25 mouse cellular contexts compared by ENCODE assay signal in genomic region chr6:53780008-53780407, GRCm38 (mm10). TPM values are rescaled to one million over a fixed set of nuclear protein-coding genes. Genes with fewer than 3 reads are reported as not detected.
DNase-seq lines count a peak whose midpoint lies in the region; ATAC-seq and TF ChIP-seq lines count a peak whose summit lies in the region.
"Had no signal": no experiment of that assay in that cellular context is flagged by ENCODE, and none has a peak within 500 bp of the region (broad histone marks: within the 10 kb centered on the region; RNA-seq: fewer than 3 reads in every experiment).

No protein-coding gene starts in this region.

- H3K9me3 ChIP-seq in midbrain, embryonic 11.5 days (ENCODE audit: control insufficient read depth, low read length) = no peaks in the 10 kb centered on the region
- H3K9me3 ChIP-seq in midbrain, embryonic 15.5 days = no peaks in the 10 kb centered on the region
- H3K9me3 ChIP-seq in stomach, embryonic 14.5 days (ENCODE audit: control insufficient read depth, low read depth, low read length) = no peaks in the 10 kb centered on the region
- H3K9me3 ChIP-seq in stomach, postnatal 0 days (ENCODE audit: control insufficient read depth, low read length) = no peaks in the 10 kb centered on the region
- H3K9me3 ChIP-seq: heart, embryonic 10.5 days; heart, embryonic 13.5 days; hindbrain, embryonic 12.5 days; hindbrain, embryonic 15.5 days had no signal

- TF ChIP-seq CTCF in stomach, postnatal 0 days (IDR thresholded peaks at IDR 0.05; ENCODE audit: low read depth) = no peak

- no peak overlapping the region for H3K4me3 ChIP-seq in midbrain, embryonic 11.5 days (ENCODE audit: low read depth, low read length)
- no peak overlapping the region for H3K4me3 ChIP-seq in midbrain, embryonic 15.5 days
- no peak overlapping the region for H3K4me3 ChIP-seq in stomach, embryonic 14.5 days (ENCODE audit: low read depth, low read length)
- H3K4me3 ChIP-seq in stomach, postnatal 0 days (ENCODE audit: low read depth, low read length) = no peak overlapping the region
- H3K4me3 ChIP-seq: heart, adult 2 months; heart, embryonic 10.5 days; heart, embryonic 13.5 days; hindbrain, embryonic 12.5 days; hindbrain, embryonic 15.5 days had no signal

- no peak overlapping the region for H3K27ac ChIP-seq in midbrain, embryonic 11.5 days (ENCODE audit: low read depth, low read length)
- H3K27ac ChIP-seq in midbrain, embryonic 15.5 days = no peak overlapping the region
- H3K27ac ChIP-seq in stomach, embryonic 14.5 days (ENCODE audit: low read length) = peak overlapping the region; percentile 28; the same call in 1 of the 2 replicates
- peak overlapping the region; percentile 65; the same call in 1 of the 2 replicates for H3K27ac ChIP-seq in stomach, postnatal 0 days (replicated peaks)
- H3K27ac ChIP-seq: heart, adult 2 months; heart, embryonic 10.5 days; heart, embryonic 13.5 days; hindbrain, embryonic 12.5 days; hindbrain, embryonic 15.5 days had no signal

- ATAC-seq in midbrain, embryonic 11.5 days (ENCODE audit: low FRiP score) = no peak
- no peak for ATAC-seq in midbrain, embryonic 15.5 days (replicated peaks)
- ATAC-seq in stomach, embryonic 14.5 days (ENCODE audit: insufficient number of reproducible peaks, insufficient read depth, low FRiP score, low read depth) = no peak
- no peak for ATAC-seq in stomach, postnatal 0 days (ENCODE audit: low FRiP score, low TSS enrichment)
- ATAC-seq: CD4-positive, CD25-positive, alpha-beta regulatory T cell, adult 4 months; forebrain, embryonic 14.5 days; forebrain, postnatal 0 days had no signal

- peak; percentile 72 for DNase-seq in midbrain, embryonic 11.5 days (ENCODE audit: low spot score, missing footprints)
- DNase-seq in stomach, postnatal 0 days (ENCODE audit: low spot score) = no peak
- no peak for DNase-seq in left cerebral cortex, postnatal 4 days
- DNase-seq in heart, postnatal 4 days = no peak
- DNase-seq: adrenal gland, adult 2 months; adrenal gland, postnatal 14 days; cerebellum, adult 11 months; cerebellum, adult 2 months; cerebellum, adult 9-11 months; cerebellum, postnatal 25 days; forebrain, postnatal 0 days; gastrocnemius, postnatal 25 days; heart, adult 2 months; heart, postnatal 14 days had no signal

- no peak overlapping the region for H3K9ac ChIP-seq in midbrain, embryonic 11.5 days (ENCODE audit: low read length)
- H3K9ac ChIP-seq in midbrain, embryonic 15.5 days = no peak overlapping the region
- H3K9ac ChIP-seq in stomach, embryonic 14.5 days (replicated peaks; ENCODE audit: low read depth, low read length) = no peak overlapping the region
- no peak overlapping the region for H3K9ac ChIP-seq in stomach, postnatal 0 days (ENCODE audit: low read length)
- H3K9ac ChIP-seq: forebrain, postnatal 0 days; heart, embryonic 13.5 days; hindbrain, embryonic 12.5 days; hindbrain, embryonic 15.5 days had no signal

- 88% methylated on average over 5 of the region's 5 CpGs for WGBS in midbrain, embryonic 11.5 days
- 90% methylated on average over 5 of the region's 5 CpGs for WGBS in midbrain, embryonic 15.5 days
- WGBS in stomach, embryonic 14.5 days = 75% methylated on average over 5 of the region's 5 CpGs
- WGBS in stomach, postnatal 0 days = 64% methylated on average over 5 of the region's 5 CpGs

- no peak for TF ChIP-seq EP300 in stomach, postnatal 0 days (optimal IDR thresholded peaks at IDR 0.05)

- H3K4me2 ChIP-seq in midbrain, embryonic 11.5 days = no peak overlapping the region
- H3K4me2 ChIP-seq in midbrain, embryonic 15.5 days = no peak overlapping the region
- H3K4me2 ChIP-seq in stomach, embryonic 14.5 days (replicated peaks; ENCODE audit: low read depth, low read length) = no peak overlapping the region
- no peak overlapping the region for H3K4me2 ChIP-seq in stomach, postnatal 0 days (replicated peaks; ENCODE audit: low read depth)
- H3K4me2 ChIP-seq: heart, embryonic 13.5 days; hindbrain, embryonic 12.5 days; hindbrain, embryonic 15.5 days had no signal

- no peaks in the 10 kb centered on the region for H3K27me3 ChIP-seq in midbrain, embryonic 11.5 days (ENCODE audit: control insufficient read depth, insufficient read depth, low read length)
- H3K27me3 ChIP-seq in midbrain, embryonic 15.5 days (replicated peaks) = 0 out of 2 replicates have a peak, but pooled peaks cover 3% of the 10 kb centered on the region
- H3K27me3 ChIP-seq in stomach, embryonic 14.5 days (ENCODE audit: control insufficient read depth, insufficient read depth, low read length) = no peaks in the 10 kb centered on the region
- H3K27me3 ChIP-seq in stomach, postnatal 0 days (ENCODE audit: control insufficient read depth, insufficient read depth, low read length) = no peaks in the 10 kb centered on the region
- H3K27me3 ChIP-seq: heart, embryonic 13.5 days; hindbrain, embryonic 12.5 days; hindbrain, embryonic 15.5 days had no signal

- peaks cover 3% of the 10 kb centered on the region; the same call in 1 of the 2 replicates for H3K4me1 ChIP-seq in midbrain, embryonic 11.5 days (ENCODE audit: control insufficient read depth, insufficient read depth, low read length)
- H3K4me1 ChIP-seq in midbrain, embryonic 15.5 days = no peaks in the 10 kb centered on the region
- H3K4me1 ChIP-seq in stomach, embryonic 14.5 days (ENCODE audit: control insufficient read depth, insufficient read depth, low read length) = no peaks in the 10 kb centered on the region
- H3K4me1 ChIP-seq in stomach, postnatal 0 days (replicated peaks; ENCODE audit: control insufficient read depth, insufficient read depth) = no peaks in the 10 kb centered on the region
- H3K4me1 ChIP-seq: heart, embryonic 10.5 days; heart, embryonic 13.5 days; hindbrain, embryonic 12.5 days had no signal

- intact Hi-C loops in left cerebral cortex, postnatal 4 days (cut with DNase I) = loop anchor here (5.0 to 10.0 kb wide), 3 partner anchors 177 to 585 kb away; no protein-coding TSS in a partner anchor

- no peaks in the 10 kb centered on the region for H3K36me3 ChIP-seq in midbrain, embryonic 11.5 days (ENCODE audit: control insufficient read depth, insufficient read depth, low read length)
- H3K36me3 ChIP-seq in midbrain, embryonic 15.5 days (replicated peaks) = no peaks in the 10 kb centered on the region
- no peaks in the 10 kb centered on the region for H3K36me3 ChIP-seq in stomach, embryonic 14.5 days (ENCODE audit: control insufficient read depth, insufficient read depth, low read length)
- no peaks in the 10 kb centered on the region for H3K36me3 ChIP-seq in stomach, postnatal 0 days (ENCODE audit: control insufficient read depth, insufficient read depth, low read length)
- H3K36me3 ChIP-seq: heart, embryonic 10.5 days; heart, embryonic 13.5 days; hindbrain, embryonic 12.5 days; hindbrain, embryonic 15.5 days had no signal

RNA-seq across cellular contexts. Expression of gene Tril, which starts 40.6 kb away (rescaled TPM):
- polyA plus RNA-seq in midbrain, embryonic 11.5 days (2014; fragmentation: Nextera tagmentation; extraction: Ambion mirVana) = 16.6 TPM in 2 replicates
- 13.1 and 13.9 TPM in 2 replicates for polyA plus RNA-seq in midbrain, embryonic 15.5 days (2015; fragmentation: Nextera tagmentation; extraction: Ambion mirVana)
- polyA plus RNA-seq in stomach, embryonic 14.5 days (2014; fragmentation: Nextera tagmentation; extraction: Ambion mirVana) = 24.0 TPM in 2 replicates
- polyA plus RNA-seq in stomach, postnatal 0 days (2015; fragmentation: Nextera tagmentation; extraction: Ambion mirVana) = 6.8 and 7.4 TPM in 2 replicates
- total RNA-seq in left cerebral cortex, postnatal 4 days (2021) = 10 to 100 TPM; 32.0 to 38.3 TPM
- 10 to 100 TPM; 10.1 to 11.5 TPM for total RNA-seq in heart, postnatal 4 days (2021)
- total RNA-seq: common myeloid progenitor, adult 5-6 weeks; granulocyte monocyte progenitor cell, adult 5-6 weeks; MEL had no signal
- polyA plus RNA-seq: CD4-positive, CD25-positive, alpha-beta regulatory T cell, adult 4 months had no signal

Comparison
In these comparisons a context has a peak if more than half of its experiments do, and no peak if none do; other contexts are left out.
1. H3K27ac ChIP-seq: peak in stomach, embryonic 14.5 days (single experiment) and stomach, postnatal 0 days (single experiment); none in midbrain, embryonic 11.5 days (single experiment) and midbrain, embryonic 15.5 days (single experiment).